Mouse (Mus musculus) liver, adult 2 months (tissue): ENCODE data around the gene Hoxc13. TPM values are rescaled to one million over a fixed set of nuclear protein-coding genes. Genes with fewer than 3 reads are reported as not detected.

Experiments
- DNase-seq: peaks from one replicate; pipeline ENCODE4 v3.0.0-alpha.2; 2011; ENCODE audit warnings: low read depth, low spot score; ENCODE audit errors: extremely low read depth
- H3K27ac ChIP-seq: fragments of 200-500 bp; replicated peaks from 2 replicates; pipeline ENCODE4 v1.5.1; 2012; ENCODE audit warnings: low read depth, mild to moderate bottlenecking, control low read depth, inconsistent platforms, low read length; ENCODE audit not compliant: insufficient read depth
- H3K27me3 ChIP-seq: fragments of 200-500 bp; 2 replicates; pipeline ENCODE4 v1.6.1; 2012; ENCODE audit warnings: mild to moderate bottlenecking, moderate library complexity, low read length, inconsistent platforms; ENCODE audit not compliant: control insufficient read depth, insufficient read depth
- H3K36me3 ChIP-seq: fragments of 200-500 bp; 2 replicates; pipeline ENCODE4 v1.6.1; 2012; ENCODE audit warnings: low read length, inconsistent platforms; ENCODE audit not compliant: control insufficient read depth, insufficient read depth
- H3K4me1 ChIP-seq: fragments of 200-500 bp; 2 replicates; pipeline ENCODE4 v1.6.1; 2011; ENCODE audit warnings: low read length; ENCODE audit not compliant: control insufficient read depth, insufficient read depth
- H3K4me3 ChIP-seq: fragments of 200-500 bp; 2 replicates; pipeline ENCODE4 v1.5.1; 2011; ENCODE audit warnings: low read depth, mild to moderate bottlenecking, control low read depth, low read length, moderate library complexity; ENCODE audit not compliant: insufficient read depth
- H3K79me2 ChIP-seq: fragments of 200-500 bp; 2 replicates; pipeline ENCODE4 v1.6.1; 2012; ENCODE audit warnings: inconsistent platforms, mild to moderate bottlenecking, low read length, moderate library complexity; ENCODE audit not compliant: control insufficient read depth, insufficient read depth
- H3K9ac ChIP-seq: fragments of 200-500 bp; 2 replicates; pipeline ENCODE4 v1.6.1; 2012; ENCODE audit warnings: low read depth, mild to moderate bottlenecking, control low read depth, inconsistent platforms, low read length
- CTCF ChIP-seq: fragments of 200-500 bp; IDR thresholded peaks from 2 replicates; pipeline ENCODE4 v1.5.1; 2011; ENCODE audit warnings: low read depth, low read length, control low read depth
- POLR2A ChIP-seq: fragments of 200-500 bp; IDR thresholded peaks from 2 replicates; pipeline ENCODE4 v1.6.1; 2011; ENCODE audit warnings: low read length, control low read depth; ENCODE audit not compliant: insufficient read depth; ENCODE audit errors: extremely low read depth
- WGBS: fragments of 180-500 bp; shearing (Covaris S2); methylation state at CpG from one replicate; pipeline ENCODE4 v1.1.7; 2018; 5-methylcytosine and 5-hydroxymethylcytosine counted together
- polyA plus RNA-seq: library from polyadenylated mRNA; depleted of rRNA; stranded (reverse); fragments of >200 nt; gene quantifications from 2 replicates; pipeline ENCODE4 v1.2.3, GENCODE M21; 2012
- total RNA-seq: library from RNA; depleted of rRNA; stranded (reverse); fragments of >200 nt; gene quantifications from 2 replicates; pipeline ENCODE4 v1.2.3, GENCODE M21; 2014

Hoxc13 gene
- total and polyA plus RNA-seq, 2 experiments = not detected

GRCm38 (mm10) chr15:102953561-102953960 is 32.7 kb downstream of the Hoxc13 start:
- TF ChIP-seq CTCF (no peak), POLR2A (no peak)
- no peaks in the 10 kb centered on the region for H3K79me2 ChIP-seq
- H3K27me3 ChIP-seq = peaks cover 40% of the 10 kb centered on the region
- DNase-seq = no peak
- 10% methylated on average over 6 of the region's 6 CpGs for WGBS
- no peak overlapping the region for H3K9ac ChIP-seq
- no peak overlapping the region for H3K27ac ChIP-seq
- no peaks in the 10 kb centered on the region for H3K36me3 ChIP-seq
- H3K4me1 ChIP-seq = no peaks in the 10 kb centered on the region
- no peak overlapping the region for H3K4me3 ChIP-seq

- Histone ChIP-seq H3K36me3 (no peaks in the 10 kb centered on the region), H3K4me1 (no peaks in the 10 kb centered on the region), H3K27me3 (peaks cover 33% of the 10 kb centered on the region), H3K79me2 (no peaks in the 10 kb centered on the region), H3K9ac (no peak within 1 kb of the TSS), H3K27ac (no peak within 1 kb of the TSS), H3K4me3 (no peak within 1 kb of the TSS)
- no peak for DNase-seq
- TF ChIP-seq CTCF = no peak
- no peak for TF ChIP-seq POLR2A
- 3% methylated on average over 57 of the region's 57 CpGs for WGBS
Measured at GRCm38 (mm10) chr15:102954192-102955006, 33.5 kb downstream of the Hoxc13 start, which contains the start of gene Hoxc11. Gene Hoxc11, plus strand, starts transcription at chr15:102954427.

- Histone ChIP-seq H3K36me3 (no peaks in the 10 kb centered on the region), H3K27me3 (peaks cover 32% of the 10 kb centered on the region), H3K9ac (no peak overlapping the region), H3K79me2 (no peaks in the 10 kb centered on the region), H3K4me3 (no peak overlapping the region), H3K4me1 (no peaks in the 10 kb centered on the region), H3K27ac (no peak overlapping the region)
- 2% methylated on average over 28 of the region's 28 CpGs for WGBS
- no peak for TF ChIP-seq POLR2A
- TF ChIP-seq CTCF = no peak
- DNase-seq = no peak
Measured at GRCm38 (mm10) chr15:102955007-102955382, 34.1 kb downstream of the Hoxc13 start.

- no peak for DNase-seq
- 4% methylated on average over 40 of the region's 40 CpGs for WGBS
- Histone ChIP-seq H3K27ac (no peak overlapping the region), H3K36me3 (no peaks in the 10 kb centered on the region), H3K9ac (no peak overlapping the region), H3K79me2 (no peaks in the 10 kb centered on the region), H3K27me3 (peaks cover 31% of the 10 kb centered on the region), H3K4me3 (no peak overlapping the region), H3K4me1 (no peaks in the 10 kb centered on the region)
- TF ChIP-seq POLR2A (no peak), CTCF (no peak)
Measured at GRCm38 (mm10) chr15:102955833-102956640, 35.1 kb downstream of the Hoxc13 start.

GRCm38 (mm10) chr15:102956906-102957305 is 36.0 kb downstream of the Hoxc13 start:
- no peak for TF ChIP-seq POLR2A
- no peak for TF ChIP-seq CTCF
- 6% methylated on average over 12 of the region's 12 CpGs for WGBS
- peaks cover 31% of the 10 kb centered on the region for H3K27me3 ChIP-seq

More at GRCm38 (mm10) chr15:102956906-102957305, 36.0 kb downstream of the Hoxc13 start:
- H3K27ac ChIP-seq = no peak overlapping the region
- DNase-seq = no peak
- no peaks in the 10 kb centered on the region for H3K36me3 ChIP-seq
- H3K4me3 ChIP-seq = no peak overlapping the region
- no peaks in the 10 kb centered on the region for H3K79me2 ChIP-seq
- H3K4me1 ChIP-seq = no peaks in the 10 kb centered on the region
- no peak overlapping the region for H3K9ac ChIP-seq
